Mouse (Mus musculus): ENCODE measurements around the gene Mns1. TPM values are rescaled to one million over a fixed set of nuclear protein-coding genes. Genes with fewer than 3 reads are reported as not detected.
"Not testable (repeated sequence)": the region's sequence is repeated elsewhere in the genome, so short reads cannot be mapped to it uniquely, and the experiment has no call there.

Mns1 gene
- total RNA-seq, 1 experiment = 7.4 TPM

DNA sequence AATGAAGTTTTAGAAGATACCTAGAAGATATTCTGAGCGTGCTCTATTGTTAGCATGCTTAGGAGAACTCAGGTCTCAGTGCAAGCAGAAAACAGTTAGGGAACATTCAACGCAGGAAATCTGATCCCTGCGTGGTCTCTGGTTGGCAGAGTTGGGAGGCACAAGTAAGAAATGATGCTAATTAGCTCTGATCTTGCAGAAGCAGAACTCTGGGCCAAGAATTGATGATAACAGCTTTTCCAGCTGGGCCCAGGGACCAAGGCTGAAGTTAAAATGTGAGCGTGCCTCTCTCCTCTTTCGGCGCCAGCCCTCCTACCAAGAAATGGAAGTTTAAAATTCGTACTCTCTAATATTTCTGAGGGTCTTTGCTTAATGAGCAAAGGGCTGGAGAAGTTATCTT lies 45.1 kb upstream of the Mns1 start:
- Histone ChIP-seq H3K9ac (ENCODE audit: insufficient read depth, low read depth, low read length, poor library complexity, severe bottlenecking) (no peak overlapping the region), H3K4me1 (ENCODE audit: control insufficient read depth in 2 of 2, insufficient read depth in 2 of 2, low read length in 2 of 2, poor library complexity in 1 of 2) (peaks cover 0 to 3% of the 10 kb centered on the region in 2 experiments; a peak in 1 of 4 replicates), H3K36me3 (ENCODE audit: control insufficient read depth, insufficient read depth, low read length, poor library complexity, severe bottlenecking) (no peaks in the 10 kb centered on the region), H3K4me3 (ENCODE audit: insufficient read depth in 1 of 2, low read depth in 1 of 2, low read length in 2 of 2, poor library complexity in 1 of 2, severe bottlenecking in 1 of 2) (no peak overlapping the region), H3K9me3 (ENCODE audit: control insufficient read depth, insufficient read depth, low read depth, low read length) (no peaks in the 10 kb centered on the region), H3K27ac (ENCODE audit: insufficient read depth, low read depth, low read length, poor library complexity, severe bottlenecking) (no peak overlapping the region)
- DNase-seq (ENCODE audit: low read depth, low spot score) = no peak
- in situ Hi-C loops (cut with MboI; ENCODE audit: low sequenced_read_pairs in 2 of 2, unreplicated experiment in 2 of 2) = no loop called here
- TF ChIP-seq MAFK (IDR thresholded peaks at IDR 0.05; ENCODE audit: insufficient read depth, low read depth, low read length) = no peak
- TF ChIP-seq HCFC1 (IDR thresholded peaks at IDR 0.05; ENCODE audit: borderline replicate concordance, insufficient read depth, low read length) = no peak
- TF ChIP-seq ZNF384 (IDR thresholded peaks at IDR 0.05; ENCODE audit: low read depth, low read length) = no peak
- TF ChIP-seq ZC3H11A (IDR thresholded peaks at IDR 0.05; ENCODE audit: borderline replicate concordance, low read depth, low read length) = no peak
- TF ChIP-seq CHD2 (IDR thresholded peaks at IDR 0.05; ENCODE audit: low read depth, low read length) = no peak

DNA sequence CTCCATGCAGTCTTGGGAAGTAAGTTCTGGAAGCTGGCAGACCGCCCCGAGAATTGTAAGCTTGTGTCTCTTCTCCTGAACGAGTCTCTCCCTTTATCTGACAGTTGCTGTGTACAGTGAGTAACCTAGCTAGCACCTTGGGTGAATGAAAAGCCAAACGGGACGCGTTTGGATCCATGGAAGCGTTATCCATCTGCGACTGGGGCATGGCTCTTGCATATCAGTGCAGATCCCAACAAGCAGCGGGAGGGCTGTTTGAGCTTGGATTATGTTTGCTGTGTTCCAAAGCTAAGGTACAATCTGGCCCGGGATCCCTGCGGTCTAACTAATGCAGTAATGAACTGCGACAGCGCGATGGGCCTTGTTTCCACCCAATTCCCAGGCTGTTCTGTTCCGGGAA lies 44.6 kb upstream of the Mns1 start:
- Histone ChIP-seq H3K9ac (ENCODE audit: insufficient read depth, low read depth, low read length, poor library complexity, severe bottlenecking) (no peak overlapping the region), H3K36me3 (ENCODE audit: control insufficient read depth, insufficient read depth, low read length, poor library complexity, severe bottlenecking) (no peaks in the 10 kb centered on the region), H3K9me3 (ENCODE audit: control insufficient read depth, insufficient read depth, low read depth, low read length) (no peaks in the 10 kb centered on the region), H3K27ac (ENCODE audit: insufficient read depth, low read depth, low read length, poor library complexity, severe bottlenecking) (no peak overlapping the region), H3K4me1 (ENCODE audit: control insufficient read depth in 2 of 2, insufficient read depth in 2 of 2, low read length in 2 of 2, poor library complexity in 1 of 2) (peaks cover 0 to 3% of the 10 kb centered on the region in 2 experiments; a peak in 1 of 4 replicates), H3K4me3 (ENCODE audit: insufficient read depth in 1 of 2, low read depth in 1 of 2, low read length in 2 of 2, poor library complexity in 1 of 2, severe bottlenecking in 1 of 2) (no peak overlapping the region; a peak in 1 of 4 replicates)
- TF ChIP-seq CHD2 (IDR thresholded peaks at IDR 0.05; ENCODE audit: low read depth, low read length) (no peak), ZNF384 (IDR thresholded peaks at IDR 0.05; ENCODE audit: low read depth, low read length) (no peak), ZC3H11A (IDR thresholded peaks at IDR 0.05; ENCODE audit: borderline replicate concordance, low read depth, low read length) (no peak), MAFK (IDR thresholded peaks at IDR 0.05; ENCODE audit: insufficient read depth, low read depth, low read length) (no peak), HCFC1 (IDR thresholded peaks at IDR 0.05; ENCODE audit: borderline replicate concordance, insufficient read depth, low read length) (no peak)
- DNase-seq (ENCODE audit: low read depth, low spot score) = no peak
- in situ Hi-C loops (cut with MboI; ENCODE audit: low sequenced_read_pairs in 2 of 2, unreplicated experiment in 2 of 2) = no loop called here

DNA sequence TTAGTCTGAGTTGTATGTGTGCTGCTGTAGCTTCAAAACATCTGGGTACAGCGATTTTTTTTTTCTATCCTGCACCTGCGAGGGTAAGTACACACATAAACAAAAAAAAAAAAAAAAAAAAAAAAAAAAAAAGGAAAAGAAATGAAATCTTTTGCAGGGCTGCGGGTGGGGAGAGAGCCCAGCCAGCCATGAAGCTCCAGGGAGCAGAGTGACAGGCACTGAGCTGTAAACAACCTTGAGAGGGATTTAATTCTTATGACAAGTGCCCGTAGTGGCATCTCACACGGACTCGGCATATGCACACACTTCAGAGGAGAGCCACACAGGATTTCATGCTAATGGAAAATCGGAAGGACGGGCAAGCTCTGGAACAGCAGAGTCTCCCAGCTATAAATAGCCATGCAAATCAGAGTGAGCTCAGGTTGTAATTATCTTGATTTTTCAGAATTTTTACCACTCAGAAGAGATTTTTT lies 43.9 kb upstream of the Mns1 start:
- in situ Hi-C loops (cut with MboI; ENCODE audit: low sequenced_read_pairs in 2 of 2, unreplicated experiment in 2 of 2) = no loop called here

DNA sequence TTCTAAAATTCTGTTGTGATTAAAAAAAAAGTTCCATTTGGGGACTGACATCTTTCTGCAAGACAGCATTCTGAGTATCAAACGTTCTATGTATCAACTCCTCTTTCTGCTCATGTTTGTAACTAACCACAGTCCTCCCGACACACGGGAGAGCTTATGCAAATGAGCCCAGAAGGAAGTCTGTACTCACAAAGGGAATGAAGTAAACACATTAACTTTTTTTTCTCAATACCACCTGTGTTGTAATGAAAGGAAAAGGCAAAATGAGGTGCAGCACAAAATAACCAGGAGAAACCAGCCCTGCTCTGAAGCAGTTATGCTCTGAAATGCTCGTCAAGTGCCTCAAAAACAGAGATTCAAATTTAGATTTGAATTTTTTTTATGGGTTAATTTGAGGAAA lies 37.7 kb upstream of the Mns1 start:
- Histone ChIP-seq H3K9ac (ENCODE audit: insufficient read depth, low read depth, low read length, poor library complexity, severe bottlenecking) (no peak overlapping the region), H3K4me1 (ENCODE audit: control insufficient read depth in 2 of 2, insufficient read depth in 2 of 2, low read length in 2 of 2, poor library complexity in 1 of 2) (no peaks in the 10 kb centered on the region), H3K9me3 (ENCODE audit: control insufficient read depth, insufficient read depth, low read depth, low read length) (no peaks in the 10 kb centered on the region), H3K4me3 (ENCODE audit: insufficient read depth in 1 of 2, low read depth in 1 of 2, low read length in 2 of 2, poor library complexity in 1 of 2, severe bottlenecking in 1 of 2) (no peak overlapping the region), H3K27ac (ENCODE audit: insufficient read depth, low read depth, low read length, poor library complexity, severe bottlenecking) (no peak overlapping the region), H3K36me3 (ENCODE audit: control insufficient read depth, insufficient read depth, low read length, poor library complexity, severe bottlenecking) (no peaks in the 10 kb centered on the region)
- no peak for DNase-seq (ENCODE audit: low read depth, low spot score)
- TF ChIP-seq MAFK (IDR thresholded peaks at IDR 0.05; ENCODE audit: insufficient read depth, low read depth, low read length) (no peak), HCFC1 (IDR thresholded peaks at IDR 0.05; ENCODE audit: borderline replicate concordance, insufficient read depth, low read length) (no peak), ZNF384 (IDR thresholded peaks at IDR 0.05; ENCODE audit: low read depth, low read length) (no peak), ZC3H11A (IDR thresholded peaks at IDR 0.05; ENCODE audit: borderline replicate concordance, low read depth, low read length) (no peak), CHD2 (IDR thresholded peaks at IDR 0.05; ENCODE audit: low read depth, low read length) (no peak)
- in situ Hi-C loops (cut with MboI; ENCODE audit: low sequenced_read_pairs in 2 of 2, unreplicated experiment in 2 of 2) = no loop called here

More for the DNA sequence above, 43.9 kb upstream of the Mns1 start:
- DNase-seq (ENCODE audit: low read depth, low spot score) = no peak
- Histone ChIP-seq H3K36me3 (ENCODE audit: control insufficient read depth, insufficient read depth, low read length, poor library complexity, severe bottlenecking) (no peaks in the 10 kb centered on the region), H3K4me3 (ENCODE audit: insufficient read depth in 1 of 2, low read depth in 1 of 2, low read length in 2 of 2, poor library complexity in 1 of 2, severe bottlenecking in 1 of 2) (no peak overlapping the region), H3K4me1 (ENCODE audit: control insufficient read depth in 2 of 2, insufficient read depth in 2 of 2, low read length in 2 of 2, poor library complexity in 1 of 2) (peaks cover 0 to 3% of the 10 kb centered on the region in 2 experiments; a peak in 1 of 4 replicates), H3K9me3 (ENCODE audit: control insufficient read depth, insufficient read depth, low read depth, low read length) (no peaks in the 10 kb centered on the region), H3K9ac (ENCODE audit: insufficient read depth, low read depth, low read length, poor library complexity, severe bottlenecking) (no peak overlapping the region), H3K27ac (ENCODE audit: insufficient read depth, low read depth, low read length, poor library complexity, severe bottlenecking) (no peak overlapping the region)
- no peak for TF ChIP-seq CHD2 (IDR thresholded peaks at IDR 0.05; ENCODE audit: low read depth, low read length)
- TF ChIP-seq ZNF384 (IDR thresholded peaks at IDR 0.05; ENCODE audit: low read depth, low read length) = no peak
- no peak for TF ChIP-seq ZC3H11A (IDR thresholded peaks at IDR 0.05; ENCODE audit: borderline replicate concordance, low read depth, low read length)
- no peak for TF ChIP-seq MAFK (IDR thresholded peaks at IDR 0.05; ENCODE audit: insufficient read depth, low read depth, low read length)
- TF ChIP-seq HCFC1 (IDR thresholded peaks at IDR 0.05; ENCODE audit: borderline replicate concordance, insufficient read depth, low read length) = no peak

DNA sequence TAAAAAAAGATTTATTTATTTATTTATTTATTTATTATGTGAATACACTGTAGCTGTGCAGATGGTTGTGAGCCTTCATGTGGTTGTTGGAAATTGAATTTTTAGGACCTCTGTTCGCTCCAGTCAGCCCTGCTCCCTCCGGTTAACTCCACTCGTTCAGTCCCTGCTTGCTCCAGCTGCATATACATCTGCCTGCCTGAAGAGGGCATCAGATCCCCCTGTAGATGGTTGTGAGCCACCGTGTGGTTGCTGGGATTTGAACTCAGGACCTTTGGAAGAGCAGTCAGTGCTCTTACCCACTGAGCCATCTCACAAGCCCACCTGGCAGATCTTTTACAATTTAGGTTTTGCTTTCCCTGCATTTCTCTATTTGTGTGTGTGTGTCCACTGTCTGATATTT lies 36.0 kb upstream of the Mns1 start:
- H3K27ac ChIP-seq (ENCODE audit: insufficient read depth, low read depth, low read length, poor library complexity, severe bottlenecking); H3K36me3 ChIP-seq (ENCODE audit: control insufficient read depth, insufficient read depth, low read length, poor library complexity, severe bottlenecking); in situ Hi-C loops (cut with MboI; ENCODE audit: low sequenced_read_pairs in 2 of 2, unreplicated experiment in 2 of 2): not testable (repeated sequence)

More for the DNA sequence above, 36.0 kb upstream of the Mns1 start:
- H3K9ac ChIP-seq (ENCODE audit: insufficient read depth, low read depth, low read length, poor library complexity, severe bottlenecking); H3K4me3 ChIP-seq (ENCODE audit: insufficient read depth in 1 of 2, low read depth in 1 of 2, low read length in 2 of 2, poor library complexity in 1 of 2, severe bottlenecking in 1 of 2); H3K9me3 ChIP-seq (ENCODE audit: control insufficient read depth, insufficient read depth, low read depth, low read length); DNase-seq (ENCODE audit: low read depth, low spot score); H3K4me1 ChIP-seq (ENCODE audit: control insufficient read depth in 2 of 2, insufficient read depth in 2 of 2, low read length in 2 of 2, poor library complexity in 1 of 2): not testable (repeated sequence)

Measured in ES-E14 (cell line).